Mouse (Mus musculus) bone marrow macrophage, adult 2 months (primary cell): ENCODE measurements around the gene Qrich2.

ENCODE experiments used
- CTCF ChIP-seq: IDR thresholded peaks from 2 replicates; pipeline ENCODE4 v1.5.1; 2012; ENCODE audit warnings: low read depth, mild to moderate bottlenecking, low read length, moderate library complexity
- POLR2A ChIP-seq: IDR thresholded peaks from 2 replicates; pipeline ENCODE4 v1.6.1; 2012; ENCODE audit warnings: mild to moderate bottlenecking, low read depth, low read length, borderline replicate concordance

GRCm38 (mm10) chr11:116506151-116506875, 40.3 kb upstream of the Qrich2 start:
- TF ChIP-seq POLR2A, result no peak
- no peak for TF ChIP-seq CTCF
